Mouse (Mus musculus): Measurements from ENCODE around the gene Sertad2. TPM values are rescaled to one million over a fixed set of nuclear protein-coding genes. Genes with fewer than 3 reads are reported as not detected.

Gene Sertad2
- total RNA-seq, 2 experiments from 2014 or later = 21.3 to 22.2 TPM

- DNase-seq = no peak
Observed at GRCm38 (mm10) chr11:20646986-20647726, 104.1 kb downstream of the Sertad2 start.

DNA sequence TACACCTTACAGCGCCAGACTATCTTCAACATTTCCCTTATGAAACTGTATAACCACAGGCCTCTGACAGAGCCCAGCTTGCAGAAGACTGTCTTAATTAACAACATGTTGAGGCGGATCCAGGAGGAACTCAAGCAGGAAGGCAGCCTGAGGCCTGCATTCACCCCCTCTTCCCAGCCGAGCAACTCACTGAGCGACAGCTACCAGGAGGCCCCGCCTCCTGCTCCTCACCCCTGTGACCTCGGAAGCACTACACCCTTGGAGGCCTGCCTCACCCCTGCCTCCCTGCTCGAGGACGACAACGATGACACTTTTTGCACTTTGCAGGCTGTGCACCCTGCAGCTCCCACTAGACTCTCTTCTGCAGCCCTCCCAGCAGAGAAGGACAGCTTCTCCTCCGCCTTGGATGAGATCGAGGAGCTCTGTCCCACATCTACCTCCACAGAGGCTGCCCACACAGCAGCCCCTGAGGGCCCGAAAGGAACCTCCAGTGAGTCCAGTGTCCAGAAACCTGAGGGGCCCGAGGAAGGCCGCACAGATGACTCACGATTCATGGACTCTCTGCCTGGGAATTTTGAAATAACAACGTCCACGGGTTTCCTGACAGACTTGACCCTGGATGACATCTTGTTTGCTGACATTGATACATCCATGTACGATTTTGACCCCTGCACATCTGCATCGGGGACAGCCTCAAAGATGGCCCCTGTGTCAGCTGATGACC lies 105.0 kb downstream of the Sertad2 start:
- no peak for DNase-seq

GRCm38 (mm10) chr11:20649477-20649876 lies 106.4 kb downstream of the Sertad2 start:
- no peak for DNase-seq

DNA sequence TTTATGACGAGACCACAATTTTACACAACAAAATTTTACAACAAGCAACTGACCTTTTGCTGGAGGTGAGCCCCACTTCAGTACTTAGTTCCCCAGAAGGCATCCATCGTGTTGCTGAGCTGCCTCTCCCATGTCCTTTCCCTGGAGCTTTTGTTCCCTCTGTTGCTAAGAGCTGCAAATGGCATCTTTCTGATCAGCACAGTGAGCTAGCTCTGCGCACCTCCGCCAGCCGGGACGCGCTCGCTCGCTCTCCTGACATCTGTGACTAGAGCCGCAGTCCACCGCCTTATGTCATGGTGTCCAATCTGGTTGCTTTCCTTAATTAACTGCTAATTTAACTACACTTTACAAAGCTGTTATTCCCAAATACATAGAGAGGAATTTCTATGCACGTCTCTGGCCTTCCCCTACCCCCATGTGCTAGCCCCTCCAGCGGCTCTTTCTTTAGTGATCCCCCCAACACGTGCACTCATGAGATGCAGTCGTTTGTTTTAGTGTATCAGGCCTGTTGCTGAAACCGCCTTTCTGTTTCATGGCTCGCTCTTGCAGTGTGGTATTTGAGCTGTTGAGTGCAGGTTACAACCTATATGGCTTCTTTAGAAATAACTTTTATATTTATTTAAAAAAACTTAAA lies 107.1 kb downstream of the Sertad2 start:
- DNase-seq = peak in 1 of 2 experiments; percentile 50

DNA sequence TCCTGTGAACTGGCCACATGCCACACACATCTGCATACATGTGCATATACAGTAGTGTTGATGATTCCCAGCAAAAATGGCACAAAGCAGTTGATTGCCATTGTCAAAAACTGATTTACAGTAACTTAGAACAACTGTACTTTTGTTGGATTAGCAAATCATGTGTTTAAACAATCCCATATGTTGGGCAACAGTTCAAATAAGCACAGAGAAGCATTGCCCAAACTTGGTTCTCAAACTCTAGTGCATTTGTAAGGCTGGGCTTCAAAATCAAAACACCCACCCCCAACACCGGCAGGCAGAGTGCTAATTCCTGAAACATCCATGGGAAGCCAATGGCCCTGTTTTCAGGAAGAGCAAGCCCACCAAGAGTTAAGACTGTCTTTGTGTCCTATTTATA lies 108.1 kb downstream of the Sertad2 start:
- no peak for DNase-seq

DNA sequence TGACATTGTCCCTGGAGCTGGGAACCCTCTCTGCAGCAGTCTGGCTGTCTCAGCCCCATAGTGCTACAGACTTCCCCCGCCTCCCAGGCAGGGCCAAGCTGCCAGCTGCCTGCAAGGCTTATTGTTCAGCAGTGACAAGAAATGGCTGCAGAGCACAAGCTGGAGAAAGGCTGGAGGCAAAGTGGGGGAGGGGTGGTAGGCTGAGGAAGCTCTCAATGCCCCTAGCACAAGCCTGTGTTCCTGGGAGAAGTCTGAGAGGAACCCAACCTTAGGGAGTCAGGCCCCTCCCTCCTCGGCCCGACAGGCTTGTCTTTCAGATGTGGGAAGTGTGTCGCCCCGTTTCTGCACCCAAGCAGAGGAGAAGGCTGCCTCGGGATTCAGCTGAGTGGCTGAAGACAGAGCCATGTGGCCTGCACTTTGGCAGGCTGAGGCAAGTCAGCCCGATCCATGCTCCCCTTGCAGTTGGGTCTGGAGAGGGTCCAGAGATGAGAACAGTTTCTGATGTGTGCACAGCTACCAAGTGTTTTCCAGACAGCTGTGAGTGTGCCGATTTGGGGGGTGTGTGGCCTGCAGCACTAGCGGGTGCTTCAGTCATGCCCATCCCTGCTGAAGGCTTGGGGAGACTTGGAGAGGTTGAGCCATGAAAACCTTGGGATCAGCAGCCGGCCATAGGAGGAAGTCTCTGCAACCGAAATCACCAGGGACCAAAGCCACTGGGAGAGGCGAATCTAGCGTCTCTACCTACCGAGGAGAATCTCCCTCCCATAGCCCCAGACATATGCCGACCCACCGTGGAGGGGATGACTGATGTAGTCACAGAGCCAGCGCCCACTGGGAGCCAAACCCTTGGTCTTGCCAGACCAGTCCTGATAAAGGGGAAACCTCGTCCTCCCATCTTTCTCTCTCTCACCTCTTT lies 113.0 kb downstream of the Sertad2 start:
- DNase-seq = peak; percentile 65

DNA sequence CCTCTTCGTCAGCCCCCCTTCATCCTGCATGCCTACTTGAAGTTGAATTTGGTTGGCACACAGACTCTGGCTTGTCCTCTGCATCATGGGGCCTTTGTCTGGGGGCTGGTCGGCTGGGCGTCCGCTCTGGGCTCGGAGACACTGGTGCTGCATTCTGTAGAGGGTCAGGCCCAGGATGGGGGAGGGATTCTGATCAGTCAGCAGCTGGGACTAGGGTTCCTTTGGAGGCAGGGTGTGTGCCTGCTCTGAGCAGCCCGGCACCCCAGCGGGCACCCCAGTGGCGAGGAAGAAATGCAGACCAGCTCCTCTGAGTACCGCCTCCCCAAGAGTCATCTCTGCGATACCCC lies 113.6 kb downstream of the Sertad2 start:
- DNase-seq = no peak

DNA sequence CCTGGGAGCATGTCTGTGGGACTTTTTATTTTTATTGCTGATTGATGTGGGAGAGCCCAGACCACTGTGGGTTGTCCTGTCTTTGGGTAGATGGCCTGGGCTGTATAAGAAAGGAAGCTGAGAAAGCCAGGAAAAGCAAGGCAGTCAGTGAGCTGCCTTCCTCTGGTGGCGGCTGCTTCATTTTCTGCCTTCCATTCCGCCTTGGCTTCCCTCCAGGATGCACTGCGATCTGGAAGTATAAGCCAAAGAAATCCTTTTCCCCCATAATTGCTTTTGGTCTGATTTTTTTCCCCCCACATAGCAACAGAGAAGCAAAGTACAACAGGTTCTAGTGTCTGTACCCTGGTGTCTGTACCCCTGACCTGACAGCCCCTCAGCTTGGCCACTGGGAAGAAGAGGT lies 116.0 kb downstream of the Sertad2 start:
- no peak for DNase-seq

DNA sequence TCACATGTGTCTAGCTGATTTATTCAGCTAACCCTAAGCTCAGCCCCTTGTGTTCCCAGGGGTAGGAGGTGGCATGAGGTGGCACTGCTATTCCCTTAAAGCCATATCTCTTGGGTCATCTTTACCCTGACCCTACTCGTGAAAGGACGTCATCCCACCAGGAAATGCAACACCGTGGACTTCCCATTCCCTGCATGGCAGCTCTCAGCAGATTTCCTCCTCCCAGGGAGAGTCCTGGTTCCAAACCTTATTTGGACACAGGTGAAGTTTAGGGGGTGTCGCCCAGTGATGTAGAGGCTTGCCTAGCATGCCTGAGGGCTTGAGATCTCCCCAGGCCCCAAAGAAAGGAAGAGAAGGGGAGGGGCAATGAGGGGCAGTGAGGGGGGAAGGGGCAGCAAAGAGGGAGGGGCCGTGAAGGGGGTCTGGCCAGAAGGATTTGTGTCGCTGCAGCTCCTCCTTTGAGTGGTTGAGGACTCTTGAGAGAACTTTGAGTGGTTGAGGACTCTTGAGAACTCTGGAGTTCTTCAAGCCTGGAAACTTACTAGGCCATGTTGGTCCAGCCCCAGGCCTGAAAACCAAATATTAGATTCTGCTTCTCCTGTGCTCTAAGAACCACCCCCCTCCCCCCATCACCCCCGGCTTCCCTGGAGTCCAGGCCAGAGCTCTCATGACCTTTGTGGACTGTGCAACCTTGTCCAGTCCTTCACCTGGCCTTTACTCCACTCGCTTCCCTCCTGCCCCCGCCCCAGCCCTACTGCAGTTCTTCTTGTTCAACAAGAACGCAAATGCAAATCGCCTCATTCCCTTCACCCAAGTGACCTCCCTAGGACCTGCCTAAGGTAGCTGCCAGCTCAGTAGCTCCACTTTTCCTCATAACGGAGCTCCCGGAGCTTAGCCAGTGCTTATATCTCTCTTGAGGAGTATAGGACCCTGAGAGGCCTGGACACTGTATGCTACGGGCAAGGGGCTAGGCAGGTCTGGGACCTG lies 117.4 kb downstream of the Sertad2 start:
- no peak for DNase-seq

DNA sequence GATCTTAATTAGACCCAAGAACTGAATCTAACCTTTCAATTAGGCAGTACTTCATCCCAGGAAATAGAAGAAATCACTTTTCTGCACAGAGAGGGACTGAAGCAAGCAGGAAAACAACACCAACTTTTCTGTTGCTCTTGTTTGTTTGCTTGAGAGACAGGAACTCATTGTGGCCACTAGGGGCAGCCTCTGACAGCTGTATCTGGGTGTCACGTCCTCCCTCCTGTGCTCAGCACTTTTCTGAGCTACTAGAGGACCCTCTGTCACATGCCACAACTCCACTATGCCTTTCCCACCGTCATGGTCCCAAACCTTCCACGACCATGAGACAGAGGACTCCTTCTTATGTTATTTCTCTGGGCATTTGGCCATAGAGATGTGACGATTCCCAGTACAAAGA lies 118.6 kb downstream of the Sertad2 start:
- DNase-seq = no peak

DNA sequence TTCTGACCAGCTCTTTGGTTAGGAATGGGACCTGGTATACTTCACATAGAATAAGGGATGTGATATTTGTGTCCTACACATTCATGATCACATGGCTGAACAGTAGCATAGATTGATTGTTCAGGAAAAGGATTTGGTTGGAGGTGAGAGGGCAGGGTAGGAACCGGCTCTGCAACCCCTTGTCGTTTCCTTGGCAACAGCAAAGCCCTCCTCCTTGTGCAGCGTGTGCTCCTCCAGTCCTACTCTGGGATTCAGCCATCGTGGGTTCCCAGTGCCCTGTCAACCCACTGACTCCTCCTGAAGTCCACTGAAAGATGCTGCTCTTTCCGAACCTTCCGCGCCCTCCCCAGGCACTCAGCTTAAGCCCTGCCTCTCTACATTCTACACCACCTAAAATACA lies 119.8 kb downstream of the Sertad2 start:
- DNase-seq = no peak

DNA sequence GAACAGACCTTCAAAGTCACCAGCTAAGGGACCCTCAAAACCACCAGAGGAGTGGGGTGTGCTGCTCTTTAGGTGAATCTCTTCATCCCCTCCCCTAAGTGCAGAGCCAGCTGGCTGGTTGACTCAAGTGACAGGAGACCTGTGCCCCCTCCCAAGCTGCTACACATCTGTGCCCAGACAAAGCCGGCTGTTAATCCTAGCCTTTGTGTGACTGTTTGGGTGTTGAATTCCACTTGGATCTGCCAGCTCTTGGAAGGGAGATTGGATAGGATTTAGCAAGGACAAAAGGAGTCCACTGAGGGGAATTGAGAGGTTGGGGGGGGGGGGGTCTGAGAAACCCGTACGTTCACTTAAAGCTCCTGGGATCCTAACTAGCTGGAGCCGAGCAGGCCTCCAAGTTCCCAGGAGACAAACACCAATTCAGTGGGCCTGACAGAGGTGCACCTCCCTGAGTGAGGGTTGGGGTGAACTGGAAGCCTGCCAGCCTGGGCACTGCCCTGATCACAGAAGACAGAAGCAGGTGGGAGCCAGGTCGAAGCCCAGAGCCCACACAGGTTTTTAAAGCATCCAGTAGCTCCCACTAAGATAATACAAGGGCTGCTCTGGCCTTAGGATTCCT lies 120.6 kb downstream of the Sertad2 start:
- DNase-seq = no peak

DNA sequence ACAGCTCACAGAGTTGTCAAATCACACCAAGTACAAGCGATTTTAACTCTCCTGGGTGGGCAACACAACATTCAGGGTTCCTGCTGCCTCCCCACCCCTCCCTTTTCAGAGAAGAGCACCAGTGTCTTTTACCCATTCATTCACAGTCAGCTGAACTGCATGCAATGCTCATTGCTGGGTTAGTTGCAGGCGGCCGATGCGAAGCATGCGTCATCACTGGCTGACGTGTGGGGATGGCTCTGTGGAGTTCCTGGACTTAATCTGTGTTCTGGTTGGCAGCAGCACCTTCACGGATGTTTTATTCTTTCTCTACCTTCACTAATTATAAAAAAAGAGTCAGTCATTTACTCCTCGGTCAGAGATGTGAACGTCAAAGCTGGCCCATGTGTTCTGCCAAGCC lies 121.8 kb downstream of the Sertad2 start:
- DNase-seq = peak in 1 of 2 experiments; percentile 16

DNA sequence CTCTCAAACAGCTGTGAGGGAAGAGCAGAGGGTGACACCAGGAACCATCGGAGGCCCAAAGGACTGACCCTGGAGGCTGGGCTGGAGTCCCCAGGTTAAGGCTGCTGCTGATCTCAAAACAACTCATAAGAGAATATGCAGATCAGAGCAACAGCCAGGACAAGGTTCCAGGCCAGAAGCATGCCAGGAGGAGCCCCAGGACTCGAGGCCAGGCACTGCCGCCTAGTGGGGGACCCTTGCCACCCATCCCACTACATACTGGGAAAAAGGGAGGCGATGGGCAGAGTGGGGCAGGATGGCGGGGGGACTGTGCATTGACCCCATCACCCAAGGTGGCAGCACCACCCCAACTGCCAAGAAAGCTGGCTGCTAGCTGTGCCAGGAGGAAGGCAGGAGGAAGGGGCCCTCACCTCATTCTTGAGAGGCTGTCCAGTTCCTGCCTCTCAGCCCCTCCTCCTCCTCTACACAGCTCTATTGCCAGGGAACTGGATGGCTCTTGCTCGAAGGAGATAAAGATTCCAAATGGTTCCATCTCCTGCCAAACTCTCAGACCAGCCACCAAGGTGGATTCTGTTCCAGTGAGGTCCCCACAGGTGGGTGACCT lies 128.8 kb downstream of the Sertad2 start:
- no peak for DNase-seq

DNA sequence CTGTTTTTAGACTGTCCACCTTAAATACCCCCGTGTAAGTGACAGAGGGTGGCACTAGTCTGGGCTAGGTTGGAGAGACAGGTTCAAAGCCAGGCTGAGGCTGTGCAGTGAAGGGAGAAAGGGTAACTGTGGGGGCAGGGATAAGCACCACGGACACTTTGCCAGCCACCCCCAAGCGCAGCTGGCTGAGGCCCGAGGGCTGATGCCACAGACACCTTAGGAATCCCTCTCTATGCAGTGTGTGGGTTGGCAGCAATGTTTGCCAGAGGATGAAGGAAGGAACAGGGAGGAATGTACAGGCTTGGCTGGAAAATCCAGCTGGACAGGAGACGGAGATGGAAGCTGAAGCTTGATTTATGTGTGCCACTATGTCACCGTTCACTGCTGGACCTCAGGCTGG lies 129.5 kb downstream of the Sertad2 start:
- DNase-seq = no peak

- DNase-seq = no peak
Observed at GRCm38 (mm10) chr11:20679396-20679795, 136.3 kb downstream of the Sertad2 start.

DNA sequence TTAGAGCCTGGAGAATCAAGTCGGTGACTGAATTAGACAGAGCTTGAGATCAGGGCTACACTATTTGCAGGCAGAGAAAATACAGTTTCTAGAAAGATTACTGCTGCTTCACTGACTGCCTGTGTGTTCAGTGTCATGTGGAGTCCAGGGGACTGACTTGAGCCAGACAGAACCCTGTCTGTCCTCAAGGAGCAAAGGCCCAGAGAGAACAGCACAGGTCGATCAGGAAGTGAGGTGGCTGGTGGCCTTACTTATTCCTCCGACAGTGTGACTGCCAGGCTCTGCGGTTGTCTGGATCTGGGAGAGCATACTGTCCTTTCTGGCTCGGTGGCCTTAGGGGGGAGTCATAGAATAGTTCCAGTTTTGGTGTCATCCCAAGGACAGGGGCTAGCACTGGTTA lies 137.7 kb downstream of the Sertad2 start:
- no peak for DNase-seq

- no peak for DNase-seq
Observed at GRCm38 (mm10) chr11:20681679-20682078, 138.6 kb downstream of the Sertad2 start.

- peak; percentile 27 to 42 for DNase-seq
Observed at GRCm38 (mm10) chr11:20691000-20691399, 147.9 kb downstream of the Sertad2 start.
